Mouse (Mus musculus) heart, postnatal 0 days (tissue): ENCODE results near the gene Lsg1. TPM values are rescaled to one million over a fixed set of nuclear protein-coding genes. Genes with fewer than 3 reads are reported as not detected.
A peak's percentile ranks its signal among the peaks of the same experiment; 100 is the strongest.

ENCODE experiments used
- ATAC-seq: fragments of 200-750 bp; cut with Nextera tagmentation; 2 replicates; pipeline ENCODE4 v1.8.0; 2017; ENCODE audit warnings: low read depth, moderate number of reproducible peaks, moderate library complexity; ENCODE audit not compliant: insufficient read depth
- DNase-seq: peaks from one replicate; pipeline ENCODE4 v3.0.0-alpha.2; 2016; ENCODE audit warnings: low spot score
- H3K27ac ChIP-seq: fragments of 300-500 bp; sonication (generic); 2 replicates; pipeline ENCODE4 v1.5.1; 2014; ENCODE audit warnings: low read depth, mild to moderate bottlenecking
- H3K27me3 ChIP-seq: fragments of 300-500 bp; sonication (generic); 2 replicates; pipeline ENCODE4 v1.6.1; 2014; ENCODE audit warnings: low read length, mixed read lengths; ENCODE audit not compliant: control insufficient read depth, insufficient read depth
- H3K36me3 ChIP-seq: fragments of 300-500 bp; sonication (generic); replicated peaks from 2 replicates; pipeline ENCODE4 v1.6.1; 2014; ENCODE audit warnings: low read length, mixed read lengths; ENCODE audit not compliant: control insufficient read depth, insufficient read depth
- H3K4me1 ChIP-seq: fragments of 300-500 bp; sonication (generic); 2 replicates; pipeline ENCODE4 v1.6.1; 2014; ENCODE audit warnings: antibody characterized with exemption; ENCODE audit not compliant: control insufficient read depth, insufficient read depth
- H3K4me2 ChIP-seq: fragments of 300-500 bp; sonication (generic); 2 replicates; pipeline ENCODE4 v1.6.1; 2014; ENCODE audit warnings: low read depth, mild to moderate bottlenecking, low read length, moderate library complexity
- H3K4me3 ChIP-seq: fragments of 300-500 bp; sonication (generic); 2 replicates; pipeline ENCODE4 v1.5.1; 2014; ENCODE audit warnings: low read depth, low read length
- H3K9ac ChIP-seq: fragments of 300-500 bp; sonication (generic); replicated peaks from 2 replicates; pipeline ENCODE4 v1.6.1; 2014; ENCODE audit warnings: low read depth, low read length, mixed read lengths
- H3K9me3 ChIP-seq: fragments of 300-500 bp; sonication (generic); replicated peaks from 2 replicates; pipeline ENCODE4 v1.6.1; 2016; ENCODE audit warnings: low read length; ENCODE audit not compliant: control insufficient read depth
- CTCF ChIP-seq: IDR thresholded peaks from 2 replicates; pipeline ENCODE4 v1.5.1; 2016; ENCODE audit warnings: antibody characterized with exemption, control low read depth, low read depth
- EP300 ChIP-seq: IDR thresholded peaks from 2 replicates; pipeline ENCODE4 v1.6.1; 2016; ENCODE audit warnings: antibody characterized with exemption, low read depth
- WGBS: fragments of 180-500 bp; shearing (Covaris S2); extraction: QIAGEN DNeasy Blood & Tissue Kit; methylation state at CpG from one replicate; pipeline ENCODE4 v1.1.7; 2014; 5-methylcytosine and 5-hydroxymethylcytosine counted together
- polyA plus RNA-seq: library from polyadenylated mRNA; unstranded; fragments of >200 nt; fragmentation: Nextera tagmentation; extraction: Ambion mirVana; gene quantifications from 2 replicates; pipeline ENCODE4 v1.2.1, GENCODE M21; 2015
- total RNA-seq: library from RNA; depleted of rRNA; stranded (reverse); fragments of >200 nt; gene quantifications from 2 replicates; pipeline ENCODE4 v1.2.3, GENCODE M21; 2014; ENCODE audit warnings: low replicate concordance; rRNA removed

The Lsg1 gene
- total RNA-seq (11.6 and 15.8 TPM in 2 replicates), polyA plus RNA-seq (29.9 and 32.8 TPM in 2 replicates)

- Histone ChIP-seq H3K4me2 (peak within 1 kb of the TSS; percentile 97), H3K4me1 (peaks cover 11% of the 10 kb centered on the region), H3K9ac (peak within 1 kb of the TSS; percentile 85), H3K9me3 (no peaks in the 10 kb centered on the region), H3K27me3 (no peaks in the 10 kb centered on the region), H3K36me3 (peaks cover 30% of the 10 kb centered on the region), H3K27ac (peak within 1 kb of the TSS; percentile 85), H3K4me3 (peak within 1 kb of the TSS; percentile 86)
- TF ChIP-seq EP300, result peak; percentile 76
- peak; percentile 40 for TF ChIP-seq CTCF
- peak; percentile 96 for ATAC-seq
- 4% methylated on average over 35 of the region's 35 CpGs for WGBS
- DNase-seq, result peak; percentile 93
Measured at GRCm38 (mm10) chr16:30587494-30588327, at the start of gene Lsg1. Gene Lsg1 (minus strand): TSS chr16:30587592.

GRCm38 (mm10) chr16:30633906-30634746 is 46.7 kb upstream of the Lsg1 start:
- no peak overlapping the region for H3K4me3 ChIP-seq
- H3K9ac ChIP-seq, result no peak overlapping the region
- H3K4me2 ChIP-seq, result no peak overlapping the region
- no peak for DNase-seq
- no peaks in the 10 kb centered on the region for H3K4me1 ChIP-seq
- no peaks in the 10 kb centered on the region for H3K9me3 ChIP-seq
- no peak overlapping the region for H3K27ac ChIP-seq
- WGBS, result 63% methylated on average over 8 of the region's 8 CpGs
- TF ChIP-seq CTCF, result no peak
- TF ChIP-seq EP300, result no peak
- no peaks in the 10 kb centered on the region for H3K27me3 ChIP-seq
- no peak for ATAC-seq
- H3K36me3 ChIP-seq, result no peaks in the 10 kb centered on the region

GRCm38 (mm10) chr16:30629509-30629908 is 42.1 kb upstream of the Lsg1 start:
- DNase-seq, result no peak
- no peaks in the 10 kb centered on the region for H3K27me3 ChIP-seq
- no peaks in the 10 kb centered on the region for H3K36me3 ChIP-seq
- WGBS, result 83% methylated on average over 5 of the region's 5 CpGs
- H3K9me3 ChIP-seq, result no peaks in the 10 kb centered on the region
- H3K9ac ChIP-seq, result no peak overlapping the region
- TF ChIP-seq EP300 (no peak), CTCF (no peak)
- no peak overlapping the region for H3K27ac ChIP-seq
- no peaks in the 10 kb centered on the region for H3K4me1 ChIP-seq
- H3K4me2 ChIP-seq, result no peak overlapping the region
- H3K4me3 ChIP-seq, result no peak overlapping the region
- no peak for ATAC-seq

- H3K27me3 ChIP-seq, result no peaks in the 10 kb centered on the region
- no peak overlapping the region for H3K4me2 ChIP-seq
- ATAC-seq (no peak), DNase-seq (no peak)
- no peak overlapping the region for H3K4me3 ChIP-seq
- H3K36me3 ChIP-seq, result no peaks in the 10 kb centered on the region
- no peaks in the 10 kb centered on the region for H3K4me1 ChIP-seq
- no peaks in the 10 kb centered on the region for H3K9me3 ChIP-seq
- no peak overlapping the region for H3K9ac ChIP-seq
- WGBS, result 69% methylated on average over 6 of the region's 6 CpGs
- H3K27ac ChIP-seq, result no peak overlapping the region
- no peak for TF ChIP-seq CTCF
- no peak for TF ChIP-seq EP300
Measured at GRCm38 (mm10) chr16:30628401-30628800, 41.0 kb upstream of the Lsg1 start.

GRCm38 (mm10) chr16:30627586-30628337 is 40.4 kb upstream of the Lsg1 start:
- no peak overlapping the region for H3K4me3 ChIP-seq
- peak; percentile 76 for ATAC-seq
- TF ChIP-seq CTCF (no peak), EP300 (no peak)
- no peak overlapping the region for H3K9ac ChIP-seq
- H3K36me3 ChIP-seq, result no peaks in the 10 kb centered on the region
- H3K27ac ChIP-seq, result peak overlapping the region; percentile 56
- no peaks in the 10 kb centered on the region for H3K27me3 ChIP-seq
- peak; percentile 33 for DNase-seq
- no peak overlapping the region for H3K4me2 ChIP-seq
- no peaks in the 10 kb centered on the region for H3K9me3 ChIP-seq
- 44% methylated on average over 11 of the region's 11 CpGs for WGBS
- no peaks in the 10 kb centered on the region for H3K4me1 ChIP-seq
